Mouse (Mus musculus): ENCODE measurements around the gene Adipoq.

DNA sequence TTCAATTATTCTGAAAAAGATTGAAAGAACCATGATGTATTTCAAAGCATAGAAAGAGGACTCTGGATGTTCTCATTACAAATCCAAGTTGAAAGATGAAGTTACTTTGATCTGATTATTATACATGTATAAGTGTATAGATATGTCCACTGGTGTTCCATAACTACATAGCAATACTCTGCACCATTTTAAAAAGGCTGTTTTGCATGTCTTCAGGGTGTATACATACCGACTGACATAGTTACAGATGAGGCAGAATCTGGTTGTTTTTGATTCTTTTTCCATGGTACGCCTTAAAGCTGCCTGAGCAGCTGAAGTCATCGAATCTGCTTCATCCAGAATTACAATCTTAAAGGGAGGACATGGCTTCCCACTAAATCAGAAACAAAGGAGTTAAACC, 30.9 kb upstream of the Adipoq start:
- TF ChIP-seq EP300 (IDR thresholded peaks at IDR 0.05; ENCODE audit: low read depth) = no peak
- no peak for TF ChIP-seq CTCF (IDR thresholded peaks at IDR 0.05; ENCODE audit: low read depth)

All from liver, embryonic 14.5 days (tissue).